Mouse (Mus musculus) heart, embryonic 14.5 days (tissue): ENCODE measurements at regions not wholly inside any gene's neighbourhood (a gene's known extent, or its start where the extent isn't known, plus 50 kb on each side); places are given as distances from the start of the nearest gene placed in this dataset.

Experiments
- ATAC-seq: fragments of 200-750 bp; cut with Nextera tagmentation; 2 replicates; pipeline ENCODE4 v1.8.0; 2017; ENCODE audit warnings: low read depth, moderate TSS enrichment; ENCODE audit not compliant: insufficient number of reproducible peaks, insufficient read depth, low FRiP score
- H3K27ac ChIP-seq, 2 experiments: fragments of 200-500 bp in 1 of 2; fragments of 300-500 bp in 1 of 2; sonication (generic) in 1 of 2; replicated peaks in 1 of 2; 2 replicates each; pipeline ENCODE4 v1.5.1; 2012 to 2014; ENCODE audit warnings: low read depth in 2 of 2, low read length in 2 of 2, control low read depth in 1 of 2, mild to moderate bottlenecking in 1 of 2, mixed read lengths in 1 of 2; ENCODE audit not compliant: control insufficient read depth in 1 of 2, insufficient read depth in 1 of 2
- H3K27me3 ChIP-seq: fragments of 300-500 bp; sonication (generic); 2 replicates; pipeline ENCODE4 v1.6.1; 2014; ENCODE audit warnings: mild to moderate bottlenecking, low read length, control low read depth; ENCODE audit not compliant: control insufficient read depth, insufficient read depth
- H3K36me3 ChIP-seq: fragments of 300-500 bp; sonication (generic); 2 replicates; pipeline ENCODE4 v1.6.1; 2014; ENCODE audit warnings: mild to moderate bottlenecking, control low read depth, low read length, mixed read lengths; ENCODE audit not compliant: control insufficient read depth, insufficient read depth
- H3K4me1 ChIP-seq, 2 experiments: fragments of 200-500 bp in 1 of 2; fragments of 300-500 bp in 1 of 2; sonication (generic) in 1 of 2; 2 replicates each; pipeline ENCODE4 v1.6.1; 2012 to 2014; ENCODE audit warnings: low read length in 2 of 2, control low read depth in 1 of 2, mixed read lengths in 1 of 2; ENCODE audit not compliant: control insufficient read depth in 2 of 2, insufficient read depth in 2 of 2
- H3K4me2 ChIP-seq: fragments of 300-500 bp; sonication (generic); 2 replicates; pipeline ENCODE4 v1.6.1; 2014; ENCODE audit warnings: mild to moderate bottlenecking, low read length
- H3K4me3 ChIP-seq, 2 experiments: fragments of 200-500 bp in 1 of 2; fragments of 300-500 bp in 1 of 2; sonication (generic) in 1 of 2; 2 replicates each; pipeline ENCODE4 v1.5.1; 2012 to 2014; ENCODE audit warnings: low read length in 2 of 2, mild to moderate bottlenecking in 2 of 2, control low read depth in 1 of 2, low read depth in 1 of 2, moderate library complexity in 1 of 2; ENCODE audit not compliant: control insufficient read depth in 1 of 2, insufficient read depth in 1 of 2
- H3K9ac ChIP-seq: fragments of 300-500 bp; sonication (generic); 2 replicates; pipeline ENCODE4 v1.6.1; 2014; ENCODE audit warnings: mild to moderate bottlenecking, low read length
- H3K9me3 ChIP-seq: fragments of 300-500 bp; sonication (generic); 2 replicates; pipeline ENCODE4 v1.6.1; 2016; ENCODE audit warnings: low read length, control low read depth; ENCODE audit not compliant: control insufficient read depth
- WGBS: fragments of 180-500 bp; shearing (Covaris S2); extraction: QIAGEN DNeasy Blood & Tissue Kit; methylation state at CpG from one replicate; pipeline ENCODE4 v1.1.7; 2014; 5-methylcytosine and 5-hydroxymethylcytosine counted together

DNA sequence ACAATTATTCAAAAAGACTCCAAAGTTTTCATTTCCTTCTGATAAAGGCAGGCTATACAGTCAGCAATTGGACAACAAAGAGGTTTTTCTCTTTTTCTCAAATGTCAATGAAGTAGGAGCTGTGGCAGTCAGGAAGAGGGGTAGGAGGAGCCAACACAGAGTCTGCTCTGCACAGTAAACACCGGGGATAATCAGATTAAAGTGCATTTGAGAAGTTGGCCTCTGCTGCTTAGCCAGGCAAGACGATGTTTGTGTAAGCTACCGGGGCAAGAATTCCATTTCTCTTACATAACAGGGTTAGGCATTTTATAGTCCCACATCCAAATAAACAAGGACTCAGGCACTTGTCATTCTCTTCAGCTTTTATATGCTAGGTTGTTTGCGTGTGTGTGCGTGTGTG, 91.4 kb downstream of the Kcne4 start:
- Histone ChIP-seq H3K27ac (peak overlapping the region in 1 of 2 experiments; percentile 56; a peak in 1 of 4 replicates), H3K9ac (no peak overlapping the region)
- ATAC-seq: no peak

GRCm38 (mm10) chr1:78913791-78914190, 97.2 kb downstream of the Kcne4 start:
- no peaks in the 10 kb centered on the region; the same call in 1 of the 2 replicates for H3K9me3 ChIP-seq
- no peak overlapping the region for H3K4me2 ChIP-seq
- no peaks in the 10 kb centered on the region for H3K4me1 ChIP-seq
- no peaks in the 10 kb centered on the region for H3K27me3 ChIP-seq
- H3K27ac ChIP-seq: no peak overlapping the region
- no peak overlapping the region for H3K9ac ChIP-seq
- H3K36me3 ChIP-seq: no peaks in the 10 kb centered on the region
- 66% methylated on average over 2 of the region's 2 CpGs for WGBS
- ATAC-seq: no peak
- no peak overlapping the region for H3K4me3 ChIP-seq

More for the DNA sequence above, 91.4 kb downstream of the Kcne4 start:
- Histone ChIP-seq H3K4me2 (no peak overlapping the region), H3K9me3 (no peaks in the 10 kb centered on the region), H3K4me1 (0 out of 4 replicates have a peak, but pooled peaks cover 0 to 2% of the 10 kb centered on the region in 2 experiments), H3K27me3 (no peaks in the 10 kb centered on the region), H3K36me3 (no peaks in the 10 kb centered on the region), H3K4me3 (no peak overlapping the region)
- WGBS: 44% methylated on average over 5 of the region's 5 CpGs

GRCm38 (mm10) chr1:78919863-78920262, 103.3 kb downstream of the Kcne4 start:
- 55% methylated on average over 1 of the region's 1 CpGs for WGBS
- no peaks in the 10 kb centered on the region for H3K27me3 ChIP-seq
- no peaks in the 10 kb centered on the region for H3K4me1 ChIP-seq
- no peaks in the 10 kb centered on the region for H3K36me3 ChIP-seq
- no peaks in the 10 kb centered on the region; the same call in 1 of the 2 replicates for H3K9me3 ChIP-seq
- H3K9ac ChIP-seq: no peak overlapping the region
- ATAC-seq: no peak
- no peak overlapping the region for H3K4me2 ChIP-seq
- H3K4me3 ChIP-seq: no peak overlapping the region
- no peak overlapping the region for H3K27ac ChIP-seq

GRCm38 (mm10) chr1:78929975-78930374, 113.4 kb downstream of the Kcne4 start:
- no peak overlapping the region for H3K4me2 ChIP-seq
- no peak overlapping the region for H3K27ac ChIP-seq
- no peak overlapping the region for H3K4me3 ChIP-seq
- ATAC-seq: no peak
- no peaks in the 10 kb centered on the region for H3K9me3 ChIP-seq
- H3K27me3 ChIP-seq: no peaks in the 10 kb centered on the region
- H3K36me3 ChIP-seq: no peaks in the 10 kb centered on the region
- WGBS: 82% methylated on average over 1 of the region's 1 CpGs
- H3K4me1 ChIP-seq: no peaks in the 10 kb centered on the region
- no peak overlapping the region for H3K9ac ChIP-seq

DNA sequence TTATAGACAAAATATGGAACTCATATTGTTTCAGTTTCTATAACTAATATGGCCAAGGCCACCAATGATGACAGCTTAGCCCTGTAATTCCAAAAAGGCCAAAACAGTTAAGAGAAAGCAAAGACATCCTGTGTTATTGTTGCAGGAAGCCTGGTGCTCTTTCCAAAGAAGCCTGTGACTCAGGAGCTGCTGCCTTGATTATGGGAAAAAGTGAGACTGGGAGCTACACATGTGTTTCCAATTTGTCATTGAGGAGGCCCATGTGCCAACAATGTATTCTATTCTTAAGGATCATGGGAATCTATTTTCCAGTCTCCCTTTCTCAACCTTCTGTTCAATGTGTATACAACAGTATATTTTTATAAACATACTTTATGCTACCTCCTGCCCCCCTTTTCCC, 123.3 kb downstream of the Kcne4 start:
- Histone ChIP-seq H3K4me3 (no peak overlapping the region), H3K27ac (no peak overlapping the region), H3K9ac (no peak overlapping the region), H3K9me3 (no peaks in the 10 kb centered on the region), H3K4me1 (no peaks in the 10 kb centered on the region), H3K27me3 (no peaks in the 10 kb centered on the region), H3K36me3 (no peaks in the 10 kb centered on the region), H3K4me2 (no peak overlapping the region)
- ATAC-seq: no peak

DNA sequence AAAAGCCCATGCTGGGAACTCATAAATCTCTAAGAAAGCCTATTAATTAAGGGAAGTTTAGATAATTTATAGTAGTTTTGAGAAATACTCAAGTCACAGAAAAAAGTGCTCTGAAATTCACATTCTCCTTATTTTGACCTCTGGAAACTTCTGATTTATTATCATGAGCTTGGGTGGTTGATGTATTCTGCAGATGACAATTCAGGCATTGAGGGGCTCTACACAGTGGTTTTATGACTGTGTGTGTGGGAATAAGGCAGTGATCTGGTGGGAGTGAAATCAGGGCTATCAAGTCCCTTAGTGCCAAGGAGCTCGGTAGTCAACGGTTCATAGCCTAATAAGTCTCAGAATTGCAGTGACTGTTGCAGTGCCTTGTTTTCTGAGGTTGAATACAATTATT, 129.0 kb downstream of the Kcne4 start:
- no peak for ATAC-seq
- Histone ChIP-seq H3K27me3 (no peaks in the 10 kb centered on the region), H3K9me3 (no peaks in the 10 kb centered on the region), H3K27ac (no peak overlapping the region), H3K9ac (no peak overlapping the region), H3K4me1 (no peaks in the 10 kb centered on the region), H3K4me3 (no peak overlapping the region), H3K4me2 (no peak overlapping the region), H3K36me3 (no peaks in the 10 kb centered on the region)
- 67% methylated on average over 2 of the region's 2 CpGs for WGBS

DNA sequence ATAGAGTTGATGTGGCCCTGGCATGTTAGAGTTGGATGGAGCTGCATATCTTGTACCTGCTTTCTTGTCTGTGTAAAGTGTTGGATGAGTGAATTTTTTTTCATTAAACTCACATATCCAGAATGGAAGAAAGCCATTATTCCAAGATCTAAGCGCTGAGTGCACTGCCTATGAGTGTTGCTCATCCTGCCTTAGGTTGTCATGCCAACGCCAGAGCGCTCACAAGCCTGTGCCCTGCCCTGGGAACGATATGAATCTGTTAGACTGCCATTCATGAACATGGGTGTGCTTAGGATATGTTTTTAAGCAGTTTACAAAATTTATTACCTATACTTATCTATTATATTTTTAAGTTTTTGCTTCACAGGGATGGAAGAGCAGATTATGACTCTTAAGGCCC, 163.5 kb downstream of the Kcne4 start:
- Histone ChIP-seq H3K4me2 (no peak overlapping the region), H3K4me3 (no peak overlapping the region), H3K9me3 (no peaks in the 10 kb centered on the region), H3K36me3 (no peaks in the 10 kb centered on the region), H3K27ac (no peak overlapping the region), H3K9ac (no peak overlapping the region), H3K4me1 (no peaks in the 10 kb centered on the region), H3K27me3 (no peaks in the 10 kb centered on the region)
- no peak for ATAC-seq
- WGBS: 78% methylated on average over 4 of the region's 4 CpGs
